Mouse (Mus musculus) MEL (cell line): ENCODE measurements around the gene Smc3. TPM values are rescaled to one million over a fixed set of nuclear protein-coding genes. Genes with fewer than 3 reads are reported as not detected.

Experiments used
- DNase-seq: peaks from one replicate; pipeline ENCODE4 v3.0.0; 2011; ENCODE audit warnings: low read depth, low spot score
- H3K27ac ChIP-seq: 2 replicates; pipeline ENCODE4 v1.5.1; 2012; ENCODE audit warnings: low read depth, mild to moderate bottlenecking, control low read depth, low read length, moderate library complexity; ENCODE audit not compliant: control insufficient read depth
- H3K27me3 ChIP-seq, 2 experiments: fragments of 150-350 bp in 1 of 2; sonication (generic) in 1 of 2; 2 replicates each; pipeline ENCODE4 v1.6.1; 2012; ENCODE audit warnings: low read length in 2 of 2, mild to moderate bottlenecking in 2 of 2, improper control_type of control experiment in 1 of 2, moderate library complexity in 1 of 2; ENCODE audit not compliant: insufficient read depth in 2 of 2, control insufficient read depth in 1 of 2
- H3K36me3 ChIP-seq, 2 experiments: 2 replicates each; pipeline ENCODE4 v1.6.1; 2012 to 2014; ENCODE audit warnings: low read length in 2 of 2, improper control_type of control experiment in 1 of 2, inconsistent platforms in 1 of 2, mild to moderate bottlenecking in 1 of 2; ENCODE audit not compliant: insufficient read depth in 2 of 2, control insufficient read depth in 1 of 2
- H3K4me1 ChIP-seq, 2 experiments: fragments of 150-350 bp in 1 of 2; sonication (generic) in 1 of 2; 2 replicates each; pipeline ENCODE4 v1.6.1; 2012; ENCODE audit warnings: low read length in 2 of 2, improper control_type of control experiment in 1 of 2, mild to moderate bottlenecking in 1 of 2; ENCODE audit not compliant: insufficient read depth in 2 of 2, control insufficient read depth in 1 of 2
- H3K4me3 ChIP-seq, 2 experiments: fragments of 150-350 bp in 1 of 2; sonication (generic) in 1 of 2; 2 replicates each; pipeline ENCODE4 v1.5.1; 2012; ENCODE audit warnings: low read depth in 2 of 2, low read length in 2 of 2, mild to moderate bottlenecking in 2 of 2, moderate library complexity in 2 of 2, control low read depth in 1 of 2, improper control_type of control experiment in 1 of 2; ENCODE audit not compliant: control insufficient read depth in 1 of 2, insufficient read depth in 1 of 2
- H3K79me2 ChIP-seq: 2 replicates; pipeline ENCODE4 v1.6.1; 2012; ENCODE audit warnings: mild to moderate bottlenecking, low read length, moderate library complexity; ENCODE audit not compliant: control insufficient read depth, poor library complexity, insufficient read depth
- H3K9ac ChIP-seq: 2 replicates; pipeline ENCODE4 v1.6.1; 2012; ENCODE audit warnings: low read depth, mild to moderate bottlenecking, control low read depth, low read length, moderate library complexity; ENCODE audit not compliant: control insufficient read depth, poor library complexity, severe bottlenecking
- H3K9me3 ChIP-seq: fragments of 150-350 bp; sonication (generic); replicated peaks from 2 replicates; pipeline ENCODE4 v1.6.1; 2012; ENCODE audit warnings: mild to moderate bottlenecking, low read length, improper control_type of control experiment, moderate library complexity; ENCODE audit not compliant: insufficient read depth
- BHLHE40 ChIP-seq: IDR thresholded peaks from 2 replicates; pipeline ENCODE4 v1.6.1; 2012; ENCODE audit warnings: low read depth, mild to moderate bottlenecking, inconsistent platforms, low read length, improper control_type of control experiment, borderline replicate concordance
- CHD1 ChIP-seq: IDR thresholded peaks from 2 replicates; pipeline ENCODE4 v1.6.1; 2012; ENCODE audit warnings: low read depth, mild to moderate bottlenecking, inconsistent platforms, low read length, improper control_type of control experiment
- CHD2 ChIP-seq: IDR thresholded peaks from 2 replicates; pipeline ENCODE4 v1.6.1; 2011; ENCODE audit warnings: low read length, improper control_type of control experiment
- ELF1 ChIP-seq: IDR thresholded peaks from 2 replicates; pipeline ENCODE4 v1.6.1; 2014; ENCODE audit warnings: low read depth, mild to moderate bottlenecking, inconsistent platforms, low read length, improper control_type of control experiment, moderate library complexity
- EP300 ChIP-seq, 2 experiments: IDR thresholded peaks; 2 replicates each; pipeline ENCODE4 v1.6.1; 2011; ENCODE audit warnings: improper control_type of control experiment in 2 of 2, low read length in 2 of 2, low read depth in 1 of 2, mild to moderate bottlenecking in 1 of 2
- ETS1 ChIP-seq: IDR thresholded peaks from 2 replicates; pipeline ENCODE4 v1.6.1; 2012; ENCODE audit warnings: low read depth, mild to moderate bottlenecking, inconsistent platforms, low read length, improper control_type of control experiment, moderate library complexity
- HCFC1 ChIP-seq: IDR thresholded peaks from 2 replicates; pipeline ENCODE4 v1.6.1; 2012; ENCODE audit warnings: low read depth, mild to moderate bottlenecking, inconsistent platforms, low read length, improper control_type of control experiment, moderate library complexity
- JUND ChIP-seq: IDR thresholded peaks from 2 replicates; pipeline ENCODE4 v1.6.1; 2011; ENCODE audit warnings: low read depth, mild to moderate bottlenecking, improper control_type of control experiment, low read length
- KAT2A ChIP-seq: conservative IDR thresholded peaks from 2 replicates; pipeline ENCODE4 v1.6.1; 2012; ENCODE audit warnings: low read depth, low read length, improper control_type of control experiment, inconsistent platforms
- MAZ ChIP-seq: IDR thresholded peaks from 2 replicates; pipeline ENCODE4 v1.6.1; 2012; ENCODE audit warnings: low read depth, mild to moderate bottlenecking, inconsistent platforms, low read length, improper control_type of control experiment
- MEF2A ChIP-seq: IDR thresholded peaks from 2 replicates; pipeline ENCODE4 v1.6.1; 2014; ENCODE audit warnings: low read depth, mild to moderate bottlenecking, inconsistent platforms, low read length, improper control_type of control experiment; ENCODE audit not compliant: poor library complexity, insufficient replicate concordance, severe bottlenecking; ENCODE audit errors: extremely low read depth
- NELFE ChIP-seq: IDR thresholded peaks from 2 replicates; pipeline ENCODE4 v1.6.1; 2011; ENCODE audit warnings: low read depth, low read length, improper control_type of control experiment
- NRF1 ChIP-seq: IDR thresholded peaks from 2 replicates; pipeline ENCODE4 v1.6.1; 2014; ENCODE audit warnings: low read depth, mild to moderate bottlenecking, inconsistent platforms, low read length, improper control_type of control experiment, moderate library complexity; ENCODE audit not compliant: poor library complexity, insufficient read depth, severe bottlenecking
- POLR2A ChIP-seq, 2 experiments: IDR thresholded peaks; 2 replicates each; pipeline ENCODE4 v1.6.1; 2011 to 2012; ENCODE audit warnings: low read length in 2 of 2, mild to moderate bottlenecking in 2 of 2, control low read depth in 1 of 2, improper control_type of control experiment in 1 of 2, low read depth in 1 of 2, moderate library complexity in 1 of 2; ENCODE audit not compliant: control insufficient read depth in 1 of 2, insufficient read depth in 1 of 2, poor library complexity in 1 of 2
- POLR2AphosphoS2 ChIP-seq: IDR thresholded peaks from 2 replicates; pipeline ENCODE4 v1.6.1; 2011; ENCODE audit warnings: low read length, improper control_type of control experiment
- TBP ChIP-seq: IDR thresholded peaks from 2 replicates; pipeline ENCODE4 v1.8.0; 2011; ENCODE audit warnings: low read depth, low read length, improper control_type of control experiment
- UBTF ChIP-seq: IDR thresholded peaks from 2 replicates; pipeline ENCODE4 v1.6.1; 2012; ENCODE audit warnings: low read depth, mild to moderate bottlenecking, inconsistent platforms, low read length, improper control_type of control experiment, moderate library complexity, borderline replicate concordance; ENCODE audit not compliant: insufficient read depth
- USF1 ChIP-seq: IDR thresholded peaks from 2 replicates; pipeline ENCODE4 v1.6.1; 2014; ENCODE audit warnings: low read depth, mild to moderate bottlenecking, inconsistent platforms, low read length, improper control_type of control experiment, moderate library complexity
- USF2 ChIP-seq, 2 experiments: IDR thresholded peaks; 2 replicates each; pipeline ENCODE4 v1.6.1; 2011 to 2012; ENCODE audit warnings: improper control_type of control experiment in 2 of 2, low read length in 2 of 2, borderline replicate concordance in 1 of 2, inconsistent platforms in 1 of 2, low read depth in 1 of 2, mild to moderate bottlenecking in 1 of 2; ENCODE audit not compliant: insufficient read depth in 1 of 2
- ZC3H11A ChIP-seq: IDR thresholded peaks from 2 replicates; pipeline ENCODE4 v1.6.1; 2012; ENCODE audit warnings: low read depth, mild to moderate bottlenecking, inconsistent platforms, low read length, improper control_type of control experiment
- ZKSCAN1 ChIP-seq: IDR thresholded peaks from 2 replicates; pipeline ENCODE4 v1.6.1; 2012; ENCODE audit warnings: low read depth, mild to moderate bottlenecking, inconsistent platforms, low read length, improper control_type of control experiment, moderate library complexity
- ZNF384 ChIP-seq: IDR thresholded peaks from 2 replicates; pipeline ENCODE4 v1.6.1; 2012; ENCODE audit warnings: low read depth, mild to moderate bottlenecking, inconsistent platforms, low read length, improper control_type of control experiment
- polyA plus RNA-seq, 2 experiments: library from polyadenylated mRNA; stranded (reverse) in 1 of 2; unstranded in 1 of 2; fragments of >175 nt in 1 of 2; fragments of >200 nt in 1 of 2; gene quantifications; 2 replicates each; pipeline versions ENCODE4 v1.2.1 to v1.2.4; 2012; ENCODE audit warnings: low replicate concordance in 2 of 2, low read depth in 1 of 2; ENCODE audit not compliant: insufficient read length in 2 of 2, insufficient read depth in 1 of 2, missing spikeins in 1 of 2
- total RNA-seq: library from RNA; depleted of rRNA; stranded (reverse); fragments of 300-350 nt; gene quantifications from 2 replicates; pipeline ENCODE4 v1.2.3, GENCODE M21; 2012

The Smc3 gene
- total and polyA plus RNA-seq, 3 experiments: 100 to 129 (median 118) TPM

GRCm38 (mm10) chr19:53571056-53571455 is 29.1 kb upstream of the Smc3 start:
- TF ChIP-seq JUND (no peak), MEF2A (no peak), UBTF (no peak), ETS1 (no peak)
- Histone ChIP-seq H3K36me3 (0 out of 4 replicates have a peak, but pooled peaks cover 0 to 3% of the 10 kb centered on the region in 2 experiments), H3K9me3 (no peaks in the 10 kb centered on the region), H3K27me3 (peaks cover 14 to 21% of the 10 kb centered on the region in 2 experiments), H3K9ac (no peak overlapping the region), H3K4me3 (no peak overlapping the region), H3K4me1 (peaks cover 0 to 8% of the 10 kb centered on the region in 2 experiments; a peak in 1 of 4 replicates), H3K79me2 (no peaks in the 10 kb centered on the region), H3K27ac (no peak overlapping the region)
- no peak for DNase-seq

GRCm38 (mm10) chr19:53571501-53572428 is 28.4 kb upstream of the Smc3 start:
- TF ChIP-seq CHD2: no peak
- TF ChIP-seq NRF1: no peak
- TF ChIP-seq MAZ: no peak
- Histone ChIP-seq H3K27me3 (peaks cover 14 to 21% of the 10 kb centered on the region in 2 experiments), H3K36me3 (0 out of 4 replicates have a peak, but pooled peaks cover 0 to 3% of the 10 kb centered on the region in 2 experiments), H3K27ac (no peak overlapping the region), H3K9ac (no peak overlapping the region), H3K79me2 (no peaks in the 10 kb centered on the region), H3K9me3 (no peaks in the 10 kb centered on the region), H3K4me1 (peaks cover 0 to 8% of the 10 kb centered on the region in 2 experiments; a peak in 1 of 4 replicates), H3K4me3 (no peak overlapping the region)
- DNase-seq: no peak

GRCm38 (mm10) chr19:53572607-53573006 is 27.6 kb upstream of the Smc3 start:
- no peak overlapping the region for H3K27ac ChIP-seq
- DNase-seq: no peak
- no peaks in the 10 kb centered on the region for H3K9me3 ChIP-seq
- H3K4me3 ChIP-seq: no peak overlapping the region
- H3K9ac ChIP-seq: no peak overlapping the region
- H3K4me1 ChIP-seq: peaks cover 0 to 8% of the 10 kb centered on the region in 2 experiments; a peak in 1 of 4 replicates
- peaks cover 17 to 19% of the 10 kb centered on the region in 2 experiments for H3K27me3 ChIP-seq
- H3K36me3 ChIP-seq: 0 out of 4 replicates have a peak, but pooled peaks cover 0 to 3% of the 10 kb centered on the region in 2 experiments
- no peaks in the 10 kb centered on the region for H3K79me2 ChIP-seq
- TF ChIP-seq KAT2A (no peak), ETS1 (no peak), HCFC1 (no peak), ZC3H11A (no peak), MEF2A (no peak), ZKSCAN1 (no peak), CHD1 (no peak), ELF1 (no peak), NELFE (no peak), POLR2A (IDR thresholded peaks at IDR 0.05; ENCODE audit: control insufficient read depth in 1 of 2, insufficient read depth in 1 of 2, low read depth in 1 of 2, low read length in 2 of 2, poor library complexity in 1 of 2) (no peak), UBTF (no peak), ZNF384 (no peak), USF2 (IDR thresholded peaks at IDR 0.05; ENCODE audit: borderline replicate concordance in 1 of 2, insufficient read depth in 1 of 2, low read depth in 1 of 2, low read length in 2 of 2) (no peak), EP300 (IDR thresholded peaks at IDR 0.05; ENCODE audit: low read depth in 1 of 2, low read length in 2 of 2) (no peak), POLR2AphosphoS2 (no peak), BHLHE40 (no peak), TBP (no peak), USF1 (no peak)
